8 mouse cellular contexts compared by ENCODE assay signal in genomic region chr2:93976436-93977252, GRCm38 (mm10). TPM values are rescaled to one million over a fixed set of nuclear protein-coding genes. Genes with fewer than 3 reads are reported as not detected.
A peak's percentile ranks its signal among the peaks of the same experiment; 100 is the strongest.
DNase-seq lines count a peak whose midpoint lies in the region; ATAC-seq lines count a peak whose summit lies in the region.

No protein-coding gene starts in this region.

- peak overlapping the region; percentile 85 for H3K4me2 ChIP-seq in heart, embryonic 13.5 days
- peak overlapping the region; percentile 85 for H3K4me2 ChIP-seq in kidney, embryonic 14.5 days (replicated peaks; ENCODE audit: low read depth, low read length)
- peak overlapping the region; percentile 64 for H3K4me2 ChIP-seq in liver, embryonic 15.5 days
- H3K4me2 ChIP-seq in stomach, embryonic 16.5 days (ENCODE audit: low read depth, low read length), result peak overlapping the region; percentile 82

- H3K9ac ChIP-seq in heart, embryonic 13.5 days, result peak overlapping the region; percentile 73
- peak overlapping the region; percentile 59 for H3K9ac ChIP-seq in kidney, embryonic 14.5 days (ENCODE audit: low read depth, low read length)
- H3K9ac ChIP-seq in liver, embryonic 15.5 days, result no peak overlapping the region
- H3K9ac ChIP-seq in stomach, embryonic 16.5 days (ENCODE audit: low read length), result peak overlapping the region; percentile 72

- peak overlapping the region; percentile 61 for H3K4me3 ChIP-seq in embryonic facial prominence, embryonic 10.5 days
- H3K4me3 ChIP-seq in heart, embryonic 13.5 days, result peak overlapping the region; percentile 53
- peak overlapping the region; percentile 42 for H3K4me3 ChIP-seq in kidney, embryonic 14.5 days (ENCODE audit: low read length)
- H3K4me3 ChIP-seq in liver, embryonic 15.5 days (replicated peaks), result peak overlapping the region; percentile 32
- H3K4me3 ChIP-seq in stomach, embryonic 16.5 days (replicated peaks; ENCODE audit: low read length), result peak overlapping the region; percentile 45

- WGBS in embryonic facial prominence, embryonic 10.5 days, result 2% methylated on average over 37 of the region's 37 CpGs
- WGBS in heart, embryonic 13.5 days, result 2% methylated on average over 37 of the region's 37 CpGs
- WGBS in kidney, embryonic 14.5 days, result 3% methylated on average over 31 of the region's 37 CpGs
- WGBS in liver, embryonic 15.5 days (ENCODE audit: insufficient replicate concordance), result 3% methylated on average over 37 of the region's 37 CpGs
- WGBS in stomach, embryonic 16.5 days, result 3% methylated on average over 37 of the region's 37 CpGs

- peak; percentile 28; the same call in 1 of the 2 replicates for ATAC-seq in heart, embryonic 13.5 days (ENCODE audit: extremely low read depth, insufficient number of reproducible peaks, low FRiP score, low TSS enrichment)
- ATAC-seq in kidney, embryonic 14.5 days (ENCODE audit: low FRiP score, low TSS enrichment), result peak; percentile 80
- no peak for ATAC-seq in liver, embryonic 15.5 days (ENCODE audit: insufficient read depth)
- peak; percentile 46; the same call in 1 of the 2 replicates for ATAC-seq in stomach, embryonic 16.5 days (ENCODE audit: insufficient read depth, low FRiP score)

- DNase-seq in layer of hippocampus, adult 11-12 months (ENCODE audit: low spot score), result peak; percentile 72
- DNase-seq in layer of hippocampus, adult 9-10 months (ENCODE audit: low spot score), result no peak
- DNase-seq in embryonic facial prominence, embryonic 10.5 days (ENCODE audit: low spot score), result peak; percentile 79
- DNase-seq in neural tube, embryonic 10.5 days (ENCODE audit: extremely low spot score, low spot score), result peak; percentile 66

- peak overlapping the region; percentile 85 for H3K27ac ChIP-seq in embryonic facial prominence, embryonic 10.5 days (replicated peaks)
- peak overlapping the region; percentile 51 for H3K27ac ChIP-seq in heart, embryonic 13.5 days (replicated peaks)
- H3K27ac ChIP-seq in kidney, embryonic 14.5 days (ENCODE audit: low read depth, low read length), result peak overlapping the region; percentile 7; the same call in 1 of the 2 replicates
- H3K27ac ChIP-seq in liver, embryonic 15.5 days (replicated peaks), result no peak overlapping the region
- H3K27ac ChIP-seq in stomach, embryonic 16.5 days (ENCODE audit: low read length), result peak overlapping the region; percentile 81

- no peaks in the 10 kb centered on the region for H3K9me3 ChIP-seq in embryonic facial prominence, embryonic 10.5 days
- no peaks in the 10 kb centered on the region for H3K9me3 ChIP-seq in heart, embryonic 13.5 days
- H3K9me3 ChIP-seq in kidney, embryonic 14.5 days (ENCODE audit: control insufficient read depth, low read length), result no peaks in the 10 kb centered on the region
- H3K9me3 ChIP-seq in liver, embryonic 15.5 days (replicated peaks), result no peaks in the 10 kb centered on the region
- no peaks in the 10 kb centered on the region for H3K9me3 ChIP-seq in stomach, embryonic 16.5 days (replicated peaks; ENCODE audit: control insufficient read depth, low read length)

- H3K36me3 ChIP-seq in embryonic facial prominence, embryonic 10.5 days (replicated peaks), result peaks cover 30% of the 10 kb centered on the region
- peaks cover 31% of the 10 kb centered on the region for H3K36me3 ChIP-seq in heart, embryonic 13.5 days
- H3K36me3 ChIP-seq in kidney, embryonic 14.5 days (ENCODE audit: control insufficient read depth, insufficient read depth, low read length), result peaks cover 16% of the 10 kb centered on the region
- peaks cover 18% of the 10 kb centered on the region for H3K36me3 ChIP-seq in liver, embryonic 15.5 days (replicated peaks)
- H3K36me3 ChIP-seq in stomach, embryonic 16.5 days (ENCODE audit: control insufficient read depth, insufficient read depth, low read length), result no peaks in the 10 kb centered on the region

- H3K27me3 ChIP-seq in embryonic facial prominence, embryonic 10.5 days (replicated peaks; ENCODE audit: low read depth, poor library complexity, severe bottlenecking), result peaks cover 25% of the 10 kb centered on the region; the same call in 1 of the 2 replicates
- peaks cover 42% of the 10 kb centered on the region for H3K27me3 ChIP-seq in heart, embryonic 13.5 days (replicated peaks)
- no peaks in the 10 kb centered on the region for H3K27me3 ChIP-seq in kidney, embryonic 14.5 days (ENCODE audit: control insufficient read depth, insufficient read depth, low read length)
- H3K27me3 ChIP-seq in liver, embryonic 15.5 days, result peaks cover 22% of the 10 kb centered on the region
- H3K27me3 ChIP-seq in stomach, embryonic 16.5 days (ENCODE audit: control insufficient read depth, insufficient read depth, low read length), result no peaks in the 10 kb centered on the region

- peaks cover 29% of the 10 kb centered on the region for H3K4me1 ChIP-seq in embryonic facial prominence, embryonic 10.5 days
- peaks cover 25% of the 10 kb centered on the region for H3K4me1 ChIP-seq in heart, embryonic 13.5 days
- H3K4me1 ChIP-seq in kidney, embryonic 14.5 days (ENCODE audit: control insufficient read depth, insufficient read depth, low read length), result peaks cover 17% of the 10 kb centered on the region
- H3K4me1 ChIP-seq in liver, embryonic 15.5 days (replicated peaks), result peaks cover 10% of the 10 kb centered on the region; the same call in 1 of the 2 replicates
- peaks cover 40% of the 10 kb centered on the region for H3K4me1 ChIP-seq in stomach, embryonic 16.5 days (ENCODE audit: control insufficient read depth, insufficient read depth, low read length)

RNA-seq across cellular contexts. Expression of gene Gm27027, which starts 19.5 kb away (rescaled TPM):
- polyA plus RNA-seq in embryonic facial prominence, embryonic 10.5 days (2016; fragmentation: Nextera tagmentation; extraction: Ambion mirVana), result not detected in 2 replicates
- polyA plus RNA-seq in heart, embryonic 13.5 days (2015; fragmentation: Nextera tagmentation; extraction: Ambion mirVana), result not detected in 2 replicates
- polyA plus RNA-seq in kidney, embryonic 14.5 days (2014; fragmentation: Nextera tagmentation; extraction: Ambion mirVana), result not detected in 2 replicates
- polyA plus RNA-seq in liver, embryonic 15.5 days (2015; fragmentation: Nextera tagmentation; extraction: Ambion mirVana), result not detected in 2 replicates
- polyA plus RNA-seq in stomach, embryonic 16.5 days (2015; fragmentation: Nextera tagmentation; extraction: Ambion mirVana), result not detected in 2 replicates

RNA-seq across cellular contexts. Expression of gene Gm13889, which starts 19.6 kb away (rescaled TPM):
- polyA plus RNA-seq in embryonic facial prominence, embryonic 10.5 days (2016; fragmentation: Nextera tagmentation; extraction: Ambion mirVana), result 1.9 and 2.4 TPM in 2 replicates
- 4.0 and 4.3 TPM in 2 replicates for polyA plus RNA-seq in heart, embryonic 13.5 days (2015; fragmentation: Nextera tagmentation; extraction: Ambion mirVana)
- polyA plus RNA-seq in kidney, embryonic 14.5 days (2014; fragmentation: Nextera tagmentation; extraction: Ambion mirVana), result 12.0 and 12.4 TPM in 2 replicates
- polyA plus RNA-seq in liver, embryonic 15.5 days (2015; fragmentation: Nextera tagmentation; extraction: Ambion mirVana), result 1.8 and 2.1 TPM in 2 replicates
- polyA plus RNA-seq in stomach, embryonic 16.5 days (2015; fragmentation: Nextera tagmentation; extraction: Ambion mirVana), result 11.1 and 12.6 TPM in 2 replicates

RNA-seq across cellular contexts. Expression of gene Alkbh3, which starts 34.0 kb away (rescaled TPM):
- polyA plus RNA-seq in embryonic facial prominence, embryonic 10.5 days (2016; fragmentation: Nextera tagmentation; extraction: Ambion mirVana), result 55.5 and 57.0 TPM in 2 replicates
- 63.6 and 64.9 TPM in 2 replicates for polyA plus RNA-seq in heart, embryonic 13.5 days (2015; fragmentation: Nextera tagmentation; extraction: Ambion mirVana)
- polyA plus RNA-seq in kidney, embryonic 14.5 days (2014; fragmentation: Nextera tagmentation; extraction: Ambion mirVana), result 48.3 and 64.5 TPM in 2 replicates
- polyA plus RNA-seq in liver, embryonic 15.5 days (2015; fragmentation: Nextera tagmentation; extraction: Ambion mirVana), result 29.4 and 32.2 TPM in 2 replicates
- polyA plus RNA-seq in stomach, embryonic 16.5 days (2015; fragmentation: Nextera tagmentation; extraction: Ambion mirVana), result 62.2 and 68.0 TPM in 2 replicates
